Mouse (Mus musculus) cortical plate, adult 2 months (tissue): Measurements from ENCODE around the gene Efcab1.

ENCODE experiments used
- CTCF ChIP-seq: fragments of 200-500 bp; IDR thresholded peaks from 2 replicates; pipeline ENCODE4 v1.5.1; 2011; ENCODE audit warnings: mild to moderate bottlenecking, control low read depth, low read length; ENCODE audit not compliant: insufficient read depth; ENCODE audit errors: extremely low read depth
- POLR2A ChIP-seq: fragments of 200-500 bp; IDR thresholded peaks from 2 replicates; pipeline ENCODE4 v1.6.1; 2011; ENCODE audit warnings: mild to moderate bottlenecking, low read length, control low read depth; ENCODE audit not compliant: insufficient read depth; ENCODE audit errors: extremely low read depth

DNA sequence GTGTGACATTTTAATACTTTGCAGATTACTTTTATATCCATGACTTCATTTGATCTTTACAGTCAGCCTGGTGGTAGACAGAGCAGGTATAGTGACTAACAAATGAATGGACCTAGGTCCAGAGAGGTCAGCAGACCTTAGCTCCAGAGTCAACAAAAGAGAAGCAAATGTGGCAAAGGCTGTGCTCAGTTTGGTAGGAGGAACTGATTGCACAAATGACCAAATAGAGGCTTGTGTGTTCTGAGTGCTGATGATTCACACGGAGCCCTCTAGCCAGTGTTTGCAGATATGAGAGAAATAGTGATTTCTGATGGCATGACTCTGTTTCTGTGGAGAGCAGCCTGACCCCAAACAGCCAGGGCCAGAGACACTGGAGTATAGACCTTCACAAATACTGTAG lies 33.1 kb downstream of the Efcab1 start:
- TF ChIP-seq CTCF (no peak), POLR2A (no peak)
